Mouse (Mus musculus): ENCODE data around the gene Enoph1. TPM values are rescaled to one million over a fixed set of nuclear protein-coding genes. Genes with fewer than 3 reads are reported as not detected.

The Enoph1 gene
- polyA plus RNA-seq, 1 experiment from 2014 or later: 46.9 TPM

DNA sequence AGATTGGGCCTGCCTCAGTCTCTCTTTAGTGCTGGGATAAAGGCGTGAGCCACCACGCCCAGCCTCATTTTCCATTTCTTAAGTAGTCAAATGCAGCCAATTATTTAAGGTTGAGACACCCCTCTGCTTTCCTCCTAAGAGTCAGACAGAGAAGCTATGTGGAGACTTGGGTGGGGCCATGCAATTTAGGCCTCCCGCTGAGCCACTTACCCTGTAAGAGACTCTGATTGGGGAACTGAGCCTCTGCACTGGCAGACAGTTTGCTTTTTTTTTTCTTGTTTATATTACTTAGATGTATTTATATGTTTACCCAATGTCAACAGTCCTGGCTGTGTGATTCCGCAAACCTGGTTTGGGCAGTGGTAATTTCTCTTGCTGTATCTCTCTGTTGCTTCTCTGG lies 4.2 kb downstream of the Enoph1 start:
- Histone ChIP-seq H3K4me1 (replicated peaks) (peaks cover 48% of the 10 kb centered on the region), H3K9me3 (no peaks in the 10 kb centered on the region), H3K4me3 (no peak overlapping the region), H3K27me3 (ENCODE audit: insufficient read depth, poor library complexity, severe bottlenecking) (no peaks in the 10 kb centered on the region), H3K36me3 (peaks cover 16% of the 10 kb centered on the region), H3K27ac (no peak overlapping the region)
- 84% methylated on average over 4 of the region's 4 CpGs for WGBS
- no peak for DNase-seq (ENCODE audit: low spot score)

DNA sequence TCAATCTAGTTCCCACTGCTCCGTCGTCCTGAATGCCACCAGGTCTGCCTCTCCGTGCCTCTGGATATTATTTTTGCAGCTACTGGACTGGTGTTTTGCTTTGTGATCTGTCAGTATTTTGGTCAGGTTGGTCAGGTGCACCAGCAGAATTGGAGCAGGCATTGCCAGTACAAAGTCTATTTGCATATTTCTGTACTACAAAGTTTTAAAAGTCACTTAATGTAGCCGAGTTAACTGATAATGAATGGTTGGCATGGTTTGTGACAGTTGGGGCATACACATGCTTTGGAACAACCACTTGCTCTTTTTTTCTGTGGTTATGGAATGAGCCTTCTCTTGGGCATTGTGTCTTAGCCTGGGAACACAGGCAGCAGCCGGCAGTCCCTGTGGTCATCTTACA lies 4.8 kb downstream of the Enoph1 start:
- WGBS: 82% methylated on average over 5 of the region's 5 CpGs
- Histone ChIP-seq H3K9me3 (no peaks in the 10 kb centered on the region), H3K4me1 (replicated peaks) (peaks cover 54% of the 10 kb centered on the region), H3K36me3 (peaks cover 18% of the 10 kb centered on the region), H3K27me3 (ENCODE audit: insufficient read depth, poor library complexity, severe bottlenecking) (no peaks in the 10 kb centered on the region), H3K4me3 (no peak overlapping the region), H3K27ac (no peak overlapping the region)
- DNase-seq (ENCODE audit: low spot score): no peak

DNA sequence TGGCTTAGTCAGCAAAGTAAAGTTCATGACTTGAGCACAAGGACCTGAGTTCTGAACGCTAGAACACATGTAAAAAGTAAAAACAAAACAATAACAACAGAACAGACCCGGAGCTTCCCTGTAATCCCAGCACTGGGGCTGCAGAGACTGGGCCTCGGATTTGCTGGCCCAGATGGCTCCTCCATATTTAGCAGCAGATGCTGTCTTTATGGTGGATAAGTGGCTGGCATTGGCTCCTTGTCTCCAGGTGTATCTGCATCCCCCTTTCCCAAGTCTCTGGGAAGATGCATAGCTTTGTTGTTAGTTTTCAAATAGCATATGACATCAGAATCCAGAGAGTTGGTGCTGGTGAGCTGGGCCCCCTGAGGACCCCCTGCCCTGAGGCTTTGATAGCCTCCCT lies 6.3 kb downstream of the Enoph1 start:
- Histone ChIP-seq H3K4me1 (replicated peaks) (peaks cover 46% of the 10 kb centered on the region), H3K4me3 (no peak overlapping the region), H3K27me3 (ENCODE audit: insufficient read depth, poor library complexity, severe bottlenecking) (no peaks in the 10 kb centered on the region), H3K27ac (no peak overlapping the region), H3K36me3 (peaks cover 28% of the 10 kb centered on the region), H3K9me3 (no peaks in the 10 kb centered on the region)
- DNase-seq (ENCODE audit: low spot score): no peak
- 86% methylated on average over 3 of the region's 3 CpGs for WGBS

DNA sequence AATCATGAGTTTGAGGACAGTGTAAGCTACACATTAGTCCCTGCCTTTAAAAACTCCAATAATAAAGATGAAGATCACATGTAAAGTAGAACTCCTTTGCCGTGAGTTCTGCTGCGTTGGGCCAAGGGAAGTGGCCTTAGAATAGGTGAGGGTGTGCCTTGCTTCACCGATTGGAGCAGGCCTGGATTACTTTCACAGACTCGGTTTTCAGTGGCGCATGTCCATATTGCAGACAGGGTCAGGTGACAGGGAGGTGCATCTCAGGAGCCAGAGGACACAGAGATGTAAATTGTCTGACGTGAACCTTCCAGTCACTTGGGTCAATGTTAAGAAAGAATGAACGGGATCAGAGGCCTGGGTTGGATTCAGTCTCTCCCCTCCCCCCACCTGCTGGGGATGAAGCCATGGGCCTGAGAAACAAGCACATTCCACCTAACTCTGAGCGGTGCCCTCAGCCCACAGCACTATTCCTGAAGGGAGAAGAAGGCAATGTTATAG lies 7.4 kb downstream of the Enoph1 start:
- DNase-seq (ENCODE audit: low spot score): no peak
- no peaks in the 10 kb centered on the region for H3K27me3 ChIP-seq (ENCODE audit: insufficient read depth, poor library complexity, severe bottlenecking)
- H3K27ac ChIP-seq: 0 out of 2 replicates have a peak overlapping the region, but pooled peaks have one; percentile 18
- WGBS: 64% methylated on average over 8 of the region's 8 CpGs
- H3K4me3 ChIP-seq: no peak overlapping the region
- peaks cover 41% of the 10 kb centered on the region for H3K4me1 ChIP-seq (replicated peaks)
- H3K36me3 ChIP-seq: peaks cover 35% of the 10 kb centered on the region
- no peaks in the 10 kb centered on the region for H3K9me3 ChIP-seq

DNA sequence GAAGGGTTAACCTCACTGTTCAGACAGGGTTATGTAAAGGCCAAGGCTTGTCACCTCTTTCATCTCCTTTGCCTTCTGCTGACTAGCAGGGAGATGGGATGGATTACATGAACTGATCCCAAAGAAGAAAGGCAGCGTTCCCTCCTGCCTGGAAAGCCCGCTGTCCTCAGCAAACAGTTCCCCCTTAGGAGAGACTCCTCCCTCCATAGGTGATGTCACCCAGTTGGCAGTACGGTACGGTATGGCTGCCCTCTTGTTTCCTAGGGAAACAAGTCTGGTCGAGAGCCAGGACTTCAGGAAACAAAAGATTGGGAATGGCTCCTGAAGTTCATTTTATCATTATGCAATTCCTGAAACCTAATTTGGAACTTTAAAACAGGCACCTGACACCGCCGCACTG lies 8.1 kb downstream of the Enoph1 start:
- H3K27me3 ChIP-seq (ENCODE audit: insufficient read depth, poor library complexity, severe bottlenecking): no peaks in the 10 kb centered on the region
- WGBS: 70% methylated on average over 7 of the region's 7 CpGs
- H3K36me3 ChIP-seq: peaks cover 36% of the 10 kb centered on the region
- H3K4me1 ChIP-seq (replicated peaks): peaks cover 41% of the 10 kb centered on the region
- DNase-seq (ENCODE audit: low spot score): no peak
- 0 out of 2 replicates have a peak overlapping the region, but pooled peaks have one; percentile 18 for H3K27ac ChIP-seq
- H3K9me3 ChIP-seq: no peaks in the 10 kb centered on the region
- no peak overlapping the region for H3K4me3 ChIP-seq

DNA sequence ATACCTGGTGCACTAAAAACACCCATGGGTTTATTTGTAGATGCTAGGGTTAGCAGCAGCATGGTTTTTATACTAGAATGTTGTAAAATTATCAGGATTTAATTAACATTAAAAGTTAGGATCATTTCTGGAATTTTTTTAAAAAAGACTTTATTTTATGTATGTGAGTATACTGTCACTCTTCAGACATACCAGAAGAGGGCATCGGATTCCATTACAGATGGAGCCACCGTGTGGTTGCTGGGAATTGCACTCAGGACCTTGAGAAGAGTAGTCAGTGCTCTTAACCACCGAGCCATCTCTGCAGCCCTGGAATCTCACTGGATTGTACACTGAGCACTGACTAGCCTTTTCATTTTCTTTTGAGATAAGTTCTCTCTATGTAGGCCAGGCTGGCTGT lies 10.1 kb downstream of the Enoph1 start:
- Histone ChIP-seq H3K27me3 (ENCODE audit: insufficient read depth, poor library complexity, severe bottlenecking) (no peaks in the 10 kb centered on the region), H3K27ac (no peak overlapping the region), H3K36me3 (peaks cover 28% of the 10 kb centered on the region), H3K4me1 (replicated peaks) (peaks cover 46% of the 10 kb centered on the region), H3K9me3 (no peaks in the 10 kb centered on the region), H3K4me3 (no peak overlapping the region)
- DNase-seq (ENCODE audit: low spot score): no peak
- 94% methylated on average over 3 of the region's 3 CpGs for WGBS

DNA sequence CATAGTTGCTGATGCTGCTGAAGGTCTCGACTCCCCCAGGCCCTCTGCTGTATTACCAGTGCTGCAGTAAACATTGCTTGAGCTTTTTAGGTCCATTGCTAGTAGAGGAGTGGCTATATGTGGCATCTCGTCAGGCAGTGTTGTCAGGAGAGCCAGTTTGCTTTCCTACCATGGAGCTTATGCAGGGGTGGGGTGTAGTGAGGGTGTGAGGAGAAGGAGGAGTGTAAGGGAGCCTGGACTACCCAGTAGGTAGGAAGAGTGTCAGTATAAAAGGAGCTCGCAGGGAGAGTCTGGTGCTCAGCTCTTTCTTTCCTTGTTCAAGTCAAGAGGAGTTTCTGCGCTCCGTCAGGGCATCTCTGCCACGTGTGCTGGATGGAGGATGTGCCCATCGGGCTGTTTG lies 12.9 kb downstream of the Enoph1 start:
- no peak overlapping the region for H3K27ac ChIP-seq
- peaks cover 28% of the 10 kb centered on the region for H3K36me3 ChIP-seq
- no peaks in the 10 kb centered on the region for H3K9me3 ChIP-seq
- DNase-seq (ENCODE audit: low spot score): no peak
- H3K4me3 ChIP-seq: no peak overlapping the region
- H3K27me3 ChIP-seq (ENCODE audit: insufficient read depth, poor library complexity, severe bottlenecking): no peaks in the 10 kb centered on the region
- H3K4me1 ChIP-seq (replicated peaks): peaks cover 34% of the 10 kb centered on the region
- WGBS: 92% methylated on average over 7 of the region's 7 CpGs

DNA sequence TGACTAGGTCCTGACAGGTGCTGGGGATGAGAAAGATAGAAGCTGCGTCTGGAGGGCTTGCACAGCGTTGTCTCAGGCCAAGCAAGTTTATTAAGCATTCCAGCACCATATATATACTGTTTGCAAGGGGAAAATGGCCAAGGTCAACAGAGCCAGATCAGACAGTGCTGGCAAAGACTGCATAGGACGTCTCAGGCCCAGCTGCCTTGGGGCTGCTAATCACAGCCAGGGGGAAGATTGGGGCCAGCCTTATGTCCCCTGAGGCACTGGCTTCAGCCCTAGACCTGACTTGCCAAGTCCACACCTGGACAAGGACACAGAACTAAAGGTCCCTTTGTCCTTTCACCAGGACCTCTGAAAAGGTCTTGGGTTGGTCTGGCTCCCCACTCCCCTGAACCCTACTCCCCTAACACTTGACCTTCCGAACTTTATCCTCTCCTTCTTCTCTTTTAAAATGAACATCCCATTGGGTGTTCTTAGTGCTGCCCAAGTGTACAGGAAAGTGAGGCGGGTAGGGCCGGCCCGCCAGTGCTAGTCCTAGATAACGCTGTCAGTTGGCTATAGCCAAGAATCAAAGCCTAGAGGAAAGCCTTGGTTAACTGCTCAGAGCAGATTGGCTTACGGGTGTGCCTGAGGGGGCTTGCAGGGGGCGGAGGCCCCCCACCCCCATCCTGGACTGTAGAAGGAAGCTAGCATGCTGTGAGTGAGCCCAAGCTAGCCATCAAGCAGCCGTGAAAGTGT lies 15.2 kb downstream of the Enoph1 start:
- Histone ChIP-seq H3K4me1 (replicated peaks) (peaks cover 32% of the 10 kb centered on the region), H3K27me3 (ENCODE audit: insufficient read depth, poor library complexity, severe bottlenecking) (no peaks in the 10 kb centered on the region), H3K9me3 (no peaks in the 10 kb centered on the region), H3K36me3 (peaks cover 37% of the 10 kb centered on the region), H3K4me3 (no peak overlapping the region), H3K27ac (0 out of 2 replicates have a peak overlapping the region, but pooled peaks have one; percentile 1)
- WGBS: 80% methylated on average over 11 of the region's 11 CpGs
- DNase-seq (ENCODE audit: low spot score): no peak

DNA sequence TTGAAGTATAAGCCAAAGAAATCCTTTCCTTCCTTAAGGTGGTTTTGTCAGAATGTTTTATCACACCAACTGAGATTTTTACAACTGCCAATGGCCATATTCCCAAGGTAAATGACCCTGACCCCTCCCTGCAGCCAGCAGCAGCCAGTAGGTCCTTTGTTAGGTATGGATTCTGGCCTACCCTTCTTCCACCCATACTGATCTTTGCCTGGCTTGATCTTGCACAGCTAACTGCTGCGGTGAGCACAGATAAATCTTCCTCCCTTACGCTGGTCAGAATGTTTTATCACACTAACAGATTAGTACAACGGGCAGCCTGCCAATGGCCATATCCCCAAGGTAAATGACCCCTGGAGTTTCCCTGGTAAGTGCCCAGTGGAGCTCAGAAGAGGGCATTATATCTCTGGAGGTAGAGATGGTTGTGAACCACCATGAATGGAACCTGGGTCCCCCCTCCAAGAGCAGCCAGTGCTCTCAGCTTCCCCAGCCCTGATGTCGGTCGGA lies 16.1 kb downstream of the Enoph1 start:
- Histone ChIP-seq H3K4me1 (replicated peaks) (peaks cover 32% of the 10 kb centered on the region), H3K27me3 (ENCODE audit: insufficient read depth, poor library complexity, severe bottlenecking) (no peaks in the 10 kb centered on the region), H3K9me3 (no peaks in the 10 kb centered on the region), H3K36me3 (peaks cover 39% of the 10 kb centered on the region), H3K27ac (no peak overlapping the region), H3K4me3 (no peak overlapping the region)
- no peak for DNase-seq (ENCODE audit: low spot score)
- WGBS: 95% methylated on average over 5 of the region's 5 CpGs

DNA sequence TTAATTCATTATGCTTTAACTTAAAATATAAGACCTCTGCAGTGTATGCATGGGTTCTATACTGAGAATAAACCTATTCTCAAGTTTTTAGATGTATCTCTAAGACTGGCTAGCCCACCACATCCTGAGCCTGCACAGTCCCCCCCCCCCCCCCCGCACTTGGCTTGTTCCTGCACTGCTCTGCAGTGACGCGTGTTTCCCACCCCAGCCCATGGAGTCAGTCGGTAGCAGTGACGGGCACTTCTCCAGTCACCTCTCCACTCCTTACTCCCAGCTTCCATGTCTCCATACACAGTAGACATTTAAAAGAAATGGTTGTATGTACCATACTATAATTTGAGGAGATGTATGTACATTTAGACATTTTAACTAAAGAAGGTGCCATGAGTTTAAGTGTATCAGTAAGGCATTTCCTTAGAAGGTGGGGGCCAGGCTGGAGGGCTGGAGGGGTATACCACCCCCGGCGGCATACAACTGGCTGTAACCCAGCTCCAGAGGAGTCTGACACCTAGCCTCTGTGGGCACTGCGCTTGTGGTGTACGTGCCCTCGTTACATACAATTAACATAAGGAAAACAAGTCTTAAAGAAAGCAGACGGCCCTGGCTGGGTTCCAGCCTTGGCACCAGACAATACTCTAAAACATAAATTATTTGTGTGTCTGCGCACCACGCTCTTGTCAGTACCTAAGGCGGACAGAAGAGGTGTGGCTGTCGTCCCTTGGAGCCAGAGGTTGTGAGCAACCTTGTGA lies 17.9 kb downstream of the Enoph1 start:
- no peak for DNase-seq (ENCODE audit: low spot score)
- no peaks in the 10 kb centered on the region for H3K9me3 ChIP-seq
- no peak overlapping the region for H3K4me3 ChIP-seq
- peaks cover 32% of the 10 kb centered on the region for H3K4me1 ChIP-seq (replicated peaks)
- H3K27me3 ChIP-seq (ENCODE audit: insufficient read depth, poor library complexity, severe bottlenecking): no peaks in the 10 kb centered on the region
- H3K27ac ChIP-seq: no peak overlapping the region
- H3K36me3 ChIP-seq: peaks cover 43% of the 10 kb centered on the region
- WGBS: 92% methylated on average over 14 of the region's 15 CpGs

DNA sequence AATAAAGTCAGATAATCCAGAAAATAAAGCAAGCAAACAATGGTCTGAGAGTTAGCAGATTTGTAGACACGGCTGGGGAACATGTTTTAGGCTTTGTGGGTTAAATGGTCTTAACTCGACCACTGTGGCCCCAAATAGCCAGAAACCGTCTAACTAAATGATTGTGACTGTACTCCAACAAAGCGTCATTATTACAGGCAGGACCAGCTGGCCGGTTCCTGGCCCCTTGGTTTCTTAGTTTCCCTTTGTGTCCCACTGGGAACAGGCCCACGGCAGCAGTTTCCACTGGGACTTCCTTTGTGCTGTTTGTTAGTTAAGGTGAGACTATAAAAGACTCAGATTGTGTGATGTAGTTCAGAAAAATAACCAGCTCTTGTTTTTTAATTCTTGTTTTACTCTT lies 18.9 kb downstream of the Enoph1 start:
- WGBS: 69% methylated on average over 6 of the region's 6 CpGs
- no peaks in the 10 kb centered on the region for H3K27me3 ChIP-seq (ENCODE audit: insufficient read depth, poor library complexity, severe bottlenecking)
- no peaks in the 10 kb centered on the region for H3K9me3 ChIP-seq
- no peak for DNase-seq (ENCODE audit: low spot score)
- peaks cover 48% of the 10 kb centered on the region for H3K36me3 ChIP-seq
- H3K27ac ChIP-seq: no peak overlapping the region
- peaks cover 32% of the 10 kb centered on the region for H3K4me1 ChIP-seq (replicated peaks)
- H3K4me3 ChIP-seq: no peak overlapping the region

DNA sequence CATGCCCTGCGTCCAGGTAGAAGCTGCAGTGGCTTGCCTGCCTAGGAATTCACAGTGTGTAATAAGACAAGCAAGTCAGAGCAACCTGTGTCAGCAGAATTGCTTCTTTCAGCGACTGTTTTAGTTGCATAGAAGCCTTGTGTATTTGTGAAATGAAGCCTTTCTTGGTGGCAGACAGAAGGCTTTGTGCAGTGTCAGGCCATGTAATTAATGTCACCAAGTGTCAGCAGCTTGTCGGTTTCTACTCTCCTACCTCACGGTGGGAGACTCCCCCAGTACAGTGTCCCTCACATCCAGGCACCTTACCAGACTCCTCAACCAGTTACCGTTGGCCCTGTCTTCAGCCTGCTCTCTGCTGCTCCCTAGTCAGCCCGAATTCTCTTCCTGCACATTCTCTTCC lies 19.5 kb downstream of the Enoph1 start:
- Histone ChIP-seq H3K4me3 (no peak overlapping the region), H3K27me3 (ENCODE audit: insufficient read depth, poor library complexity, severe bottlenecking) (no peaks in the 10 kb centered on the region), H3K36me3 (peaks cover 54% of the 10 kb centered on the region), H3K27ac (no peak overlapping the region), H3K4me1 (replicated peaks) (peaks cover 28% of the 10 kb centered on the region), H3K9me3 (no peaks in the 10 kb centered on the region)
- 63% methylated on average over 6 of the region's 6 CpGs for WGBS
- DNase-seq (ENCODE audit: low spot score): no peak

DNA sequence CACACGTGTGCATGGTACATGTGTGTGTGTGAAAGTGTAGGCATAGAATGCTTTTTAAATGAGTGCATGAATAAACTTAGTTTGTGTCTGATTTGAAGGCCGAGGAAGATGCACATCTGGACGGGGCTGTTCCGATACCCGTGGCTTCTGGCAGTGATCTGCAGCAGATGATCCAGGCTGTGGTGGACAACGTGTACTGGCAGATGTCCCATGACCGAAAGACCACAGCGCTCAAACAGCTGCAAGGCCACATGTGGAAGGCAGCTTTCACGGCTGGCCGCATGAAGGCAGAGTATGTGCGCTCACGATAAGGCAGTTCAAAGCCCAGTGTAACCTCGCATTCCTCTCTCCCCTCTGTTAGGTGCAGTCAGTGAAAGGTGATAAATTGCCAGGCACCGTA lies 21.1 kb downstream of the Enoph1 start:
- peaks cover 18% of the 10 kb centered on the region for H3K4me1 ChIP-seq (replicated peaks)
- no peaks in the 10 kb centered on the region for H3K27me3 ChIP-seq (ENCODE audit: insufficient read depth, poor library complexity, severe bottlenecking)
- DNase-seq (ENCODE audit: low spot score): no peak
- no peak overlapping the region for H3K4me3 ChIP-seq
- H3K36me3 ChIP-seq: peaks cover 70% of the 10 kb centered on the region
- H3K9me3 ChIP-seq: no peaks in the 10 kb centered on the region
- H3K27ac ChIP-seq: no peak overlapping the region
- WGBS: 96% methylated on average over 14 of the region's 14 CpGs

Data from hindbrain, embryonic 10.5 days (tissue).